Mouse (Mus musculus) intestine, postnatal 0 days (tissue): ENCODE data around the gene Prss21. TPM values are rescaled to one million over a fixed set of nuclear protein-coding genes. Genes with fewer than 3 reads are reported as not detected.

Source experiments
- ATAC-seq: fragments of 200-750 bp; cut with Nextera tagmentation; 2 replicates; pipeline ENCODE4 v1.8.0; 2017; ENCODE audit warnings: mild to moderate bottlenecking, moderate TSS enrichment, moderate library complexity
- H3K27ac ChIP-seq: fragments of 300-500 bp; sonication (generic); 2 replicates; pipeline ENCODE4 v1.5.1; 2014; ENCODE audit warnings: mild to moderate bottlenecking, low read depth, low read length, moderate library complexity
- H3K27me3 ChIP-seq: fragments of 300-500 bp; sonication (generic); replicated peaks from 2 replicates; pipeline ENCODE4 v1.6.1; 2014; ENCODE audit warnings: low read length, mixed read lengths; ENCODE audit not compliant: control insufficient read depth, insufficient read depth
- H3K36me3 ChIP-seq: fragments of 300-500 bp; sonication (generic); 2 replicates; pipeline ENCODE4 v1.6.1; 2014; ENCODE audit warnings: mild to moderate bottlenecking, moderate library complexity; ENCODE audit not compliant: control insufficient read depth, insufficient read depth
- H3K4me1 ChIP-seq: fragments of 300-500 bp; sonication (generic); replicated peaks from 2 replicates; pipeline ENCODE4 v1.6.1; 2014; ENCODE audit warnings: antibody characterized with exemption, low read length, mixed read lengths; ENCODE audit not compliant: control insufficient read depth, insufficient read depth
- H3K4me2 ChIP-seq: fragments of 300-500 bp; sonication (generic); replicated peaks from 2 replicates; pipeline ENCODE4 v1.6.1; 2014; ENCODE audit warnings: low read depth, mild to moderate bottlenecking, moderate library complexity
- H3K4me3 ChIP-seq: fragments of 300-500 bp; sonication (generic); 2 replicates; pipeline ENCODE4 v1.5.1; 2014; ENCODE audit warnings: low read depth, low read length
- H3K9ac ChIP-seq: fragments of 300-500 bp; sonication (generic); 2 replicates; pipeline ENCODE4 v1.6.1; 2014; ENCODE audit warnings: mild to moderate bottlenecking, low read depth, low read length
- H3K9me3 ChIP-seq: fragments of 300-500 bp; sonication (generic); 2 replicates; pipeline ENCODE4 v1.6.1; 2016; ENCODE audit warnings: mixed run types; ENCODE audit not compliant: control insufficient read depth
- CTCF ChIP-seq: sonication (generic); IDR thresholded peaks from 2 replicates; pipeline ENCODE4 v1.5.1; 2016; ENCODE audit warnings: low read depth, mild to moderate bottlenecking, control low read depth, antibody characterized with exemption, moderate library complexity
- WGBS: fragments of 180-500 bp; shearing (Covaris S2); extraction: QIAGEN DNeasy Blood & Tissue Kit; methylation state at CpG from one replicate; pipeline ENCODE4 v1.1.7; 2014; 5-methylcytosine and 5-hydroxymethylcytosine counted together
- polyA plus RNA-seq: library from polyadenylated mRNA; unstranded; fragments of >200 nt; fragmentation: Nextera tagmentation; extraction: Ambion mirVana; gene quantifications from 2 replicates; pipeline ENCODE4 v1.2.1, GENCODE M21; 2015

Prss21 gene
- polyA plus RNA-seq, 1 experiment from 2014 or later: not detected

DNA sequence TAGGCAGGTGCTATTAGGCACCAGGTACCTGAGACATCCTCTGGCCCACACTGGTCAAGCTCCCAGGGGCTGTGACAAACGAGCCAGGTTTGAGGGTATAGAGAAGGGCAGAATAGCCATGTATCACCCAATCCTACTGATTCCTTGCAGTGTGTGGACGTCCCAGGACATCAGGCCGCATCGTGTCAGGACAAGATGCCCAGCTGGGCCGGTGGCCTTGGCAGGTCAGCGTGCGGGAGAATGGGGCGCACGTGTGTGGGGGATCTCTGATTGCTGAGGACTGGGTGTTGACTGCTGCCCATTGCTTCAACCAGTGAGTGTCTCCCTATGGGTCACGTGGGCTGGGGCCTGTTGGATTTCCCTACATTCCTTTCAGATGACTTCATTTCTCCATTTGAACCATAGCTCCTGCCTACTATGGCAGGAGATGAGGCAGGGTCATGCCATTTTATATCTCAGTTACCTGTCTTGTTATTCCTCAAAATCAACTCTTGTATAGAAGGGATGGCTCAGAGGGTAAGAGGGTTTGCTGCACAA, 13.6 kb upstream of the Prss21 start:
- WGBS: 74% methylated on average over 10 of the region's 10 CpGs
- TF ChIP-seq CTCF: no peak
- Histone ChIP-seq H3K4me3 (no peak overlapping the region), H3K9ac (no peak overlapping the region), H3K27me3 (no peaks in the 10 kb centered on the region), H3K36me3 (no peaks in the 10 kb centered on the region), H3K4me2 (peak overlapping the region; percentile 14; the same call in 1 of the 2 replicates), H3K4me1 (no peaks in the 10 kb centered on the region), H3K27ac (no peak overlapping the region), H3K9me3 (no peaks in the 10 kb centered on the region)
- no peak for ATAC-seq

DNA sequence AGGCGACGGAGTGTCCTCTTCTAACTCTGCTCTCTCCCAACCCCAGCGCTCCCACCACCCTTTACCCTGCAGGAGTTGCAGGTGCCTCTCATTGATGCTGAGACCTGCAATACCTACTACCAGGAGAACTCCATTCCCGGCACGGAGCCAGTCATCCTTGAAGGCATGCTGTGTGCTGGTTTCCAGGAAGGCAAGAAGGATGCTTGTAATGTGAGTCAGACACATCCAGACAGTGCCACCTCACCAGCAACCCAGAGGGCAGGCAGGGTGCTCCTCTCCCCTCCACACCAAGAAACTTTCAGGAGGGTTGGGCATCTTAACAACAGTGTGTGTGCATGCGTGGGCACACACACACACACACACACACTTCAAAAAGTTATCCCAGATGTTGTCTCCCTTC, 10.7 kb upstream of the Prss21 start:
- ATAC-seq: no peak
- Histone ChIP-seq H3K36me3 (no peaks in the 10 kb centered on the region), H3K9ac (no peak overlapping the region), H3K4me3 (no peak overlapping the region), H3K27me3 (no peaks in the 10 kb centered on the region), H3K4me2 (no peak overlapping the region), H3K9me3 (no peaks in the 10 kb centered on the region), H3K4me1 (no peaks in the 10 kb centered on the region), H3K27ac (no peak overlapping the region)
- 89% methylated on average over 6 of the region's 6 CpGs for WGBS
- no peak for TF ChIP-seq CTCF

DNA sequence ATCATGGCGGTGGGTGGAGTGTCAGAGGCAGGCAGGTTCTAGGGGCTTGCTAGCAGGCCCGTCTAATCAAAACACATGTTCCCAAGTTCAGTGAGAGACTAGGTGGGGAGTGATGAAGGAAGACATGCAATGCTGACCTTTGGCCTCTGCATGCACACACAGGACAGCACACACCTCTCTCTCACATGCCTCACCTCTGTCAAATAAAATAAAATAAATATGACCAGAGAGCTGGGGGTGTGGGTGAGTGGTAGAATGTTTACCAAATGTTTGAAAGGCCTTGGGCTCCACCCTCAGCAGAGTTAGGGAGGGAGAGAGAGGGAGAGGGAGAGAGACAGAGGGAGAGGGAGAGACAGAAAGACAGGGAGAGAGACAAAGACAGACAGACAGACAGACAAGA, 9.9 kb upstream of the Prss21 start:
- H3K9ac ChIP-seq: no peak overlapping the region
- H3K36me3 ChIP-seq: no peaks in the 10 kb centered on the region
- H3K4me2 ChIP-seq: no peak overlapping the region
- no peak for TF ChIP-seq CTCF
- H3K27me3 ChIP-seq: no peaks in the 10 kb centered on the region
- WGBS: 39% methylated on average over 2 of the region's 2 CpGs
- no peak overlapping the region for H3K4me3 ChIP-seq
- H3K4me1 ChIP-seq: no peaks in the 10 kb centered on the region
- no peaks in the 10 kb centered on the region for H3K9me3 ChIP-seq
- H3K27ac ChIP-seq: no peak overlapping the region
- no peak for ATAC-seq

DNA sequence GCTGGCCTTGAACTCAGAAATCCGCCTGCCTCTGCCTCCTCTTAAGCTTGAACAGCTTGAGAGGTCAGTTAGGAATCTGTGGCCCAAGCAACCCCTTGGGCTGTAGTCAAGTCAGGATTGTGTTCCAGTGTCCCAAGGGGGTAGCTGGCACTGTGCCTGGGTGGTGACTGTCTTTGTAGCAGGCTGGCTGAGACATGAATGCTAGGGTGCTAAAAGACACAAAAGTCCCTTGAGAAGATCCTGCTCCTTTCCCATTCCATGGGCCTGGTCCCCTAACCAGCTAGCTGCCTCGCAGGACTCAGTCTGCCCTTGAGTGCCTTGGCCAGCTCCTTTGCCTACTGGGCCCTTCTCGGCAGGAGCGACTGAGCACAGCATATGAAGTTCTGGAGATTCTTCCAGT, 4.9 kb upstream of the Prss21 start:
- H3K4me3 ChIP-seq: no peak overlapping the region
- no peaks in the 10 kb centered on the region for H3K4me1 ChIP-seq
- no peak for ATAC-seq
- no peaks in the 10 kb centered on the region for H3K36me3 ChIP-seq
- no peak for TF ChIP-seq CTCF
- H3K9me3 ChIP-seq: no peaks in the 10 kb centered on the region
- 85% methylated on average over 4 of the region's 4 CpGs for WGBS
- H3K27me3 ChIP-seq: no peaks in the 10 kb centered on the region
- H3K27ac ChIP-seq: no peak overlapping the region
- no peak overlapping the region for H3K9ac ChIP-seq
- H3K4me2 ChIP-seq: no peak overlapping the region

DNA sequence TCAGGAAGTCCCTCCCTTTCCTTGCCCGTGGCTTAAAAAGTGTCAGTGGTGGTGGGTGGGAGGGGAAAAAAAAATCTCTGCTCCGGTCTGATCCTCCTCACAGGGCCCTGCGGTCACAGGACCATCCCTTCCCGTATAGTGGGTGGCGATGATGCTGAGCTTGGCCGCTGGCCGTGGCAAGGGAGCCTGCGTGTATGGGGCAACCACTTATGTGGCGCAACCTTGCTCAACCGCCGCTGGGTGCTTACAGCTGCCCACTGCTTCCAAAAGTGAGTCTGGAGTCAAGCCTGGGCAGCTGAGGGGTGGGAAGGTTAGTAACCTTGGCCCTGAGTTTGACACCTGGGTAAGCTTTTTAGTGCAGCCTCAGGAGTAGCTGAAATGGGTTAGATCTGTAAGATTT, 657 bp downstream of the Prss21 start:
- no peaks in the 10 kb centered on the region for H3K36me3 ChIP-seq
- no peak overlapping the region for H3K9ac ChIP-seq
- H3K4me3 ChIP-seq: no peak overlapping the region
- no peak for TF ChIP-seq CTCF
- H3K27ac ChIP-seq: no peak overlapping the region
- no peaks in the 10 kb centered on the region for H3K27me3 ChIP-seq
- H3K4me2 ChIP-seq: no peak overlapping the region
- no peak for ATAC-seq
- WGBS: 90% methylated on average over 11 of the region's 11 CpGs
- no peaks in the 10 kb centered on the region for H3K4me1 ChIP-seq
- H3K9me3 ChIP-seq: no peaks in the 10 kb centered on the region

DNA sequence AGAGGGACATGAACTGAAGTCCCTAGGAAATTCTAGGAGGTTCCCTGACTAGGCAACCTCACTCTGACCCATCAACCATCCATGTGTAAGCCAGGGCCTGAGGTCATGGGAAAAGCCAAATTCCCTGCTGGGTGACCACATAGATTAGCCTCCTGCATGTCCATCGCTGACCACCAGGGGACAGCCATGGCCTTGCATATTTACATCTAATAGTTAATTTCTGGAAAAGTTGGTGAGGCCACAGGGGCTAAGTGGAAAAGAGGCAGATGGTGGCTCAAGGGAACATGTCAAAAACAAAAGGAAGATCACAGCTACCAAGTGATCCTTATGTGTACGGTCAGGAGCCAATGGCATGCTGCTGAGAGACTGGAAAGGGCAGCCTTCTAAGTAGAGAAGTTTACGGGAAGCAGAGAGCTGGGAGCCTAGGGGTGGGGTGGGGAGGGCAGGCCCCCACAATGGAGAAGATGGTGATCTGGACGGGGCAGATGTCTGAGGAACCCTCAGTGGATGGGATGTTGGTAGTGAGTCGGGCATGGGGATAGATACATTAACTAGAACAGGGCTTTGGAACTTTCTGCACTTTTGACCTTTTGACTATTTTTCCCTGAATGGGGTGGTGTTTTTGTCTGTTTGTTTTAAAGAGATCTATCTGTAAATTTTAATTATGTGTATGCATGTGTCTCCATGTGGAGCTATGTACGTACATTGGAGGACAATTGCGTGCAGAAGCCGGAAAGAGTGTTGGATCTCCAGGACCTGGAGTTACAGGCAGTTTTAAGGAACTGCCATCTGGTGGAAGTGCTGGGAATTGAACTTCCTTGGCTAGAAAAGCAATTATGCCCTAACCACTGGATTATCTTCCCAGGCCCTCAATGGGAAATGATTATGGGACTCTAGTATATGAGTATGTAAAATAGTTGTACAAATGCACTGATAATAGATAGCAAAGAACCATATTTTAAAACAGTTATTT, 6.3 kb downstream of the Prss21 start:
- WGBS: 41% methylated on average over 8 of the region's 8 CpGs
- no peaks in the 10 kb centered on the region for H3K4me1 ChIP-seq
- H3K27me3 ChIP-seq: no peaks in the 10 kb centered on the region
- 0 out of 2 replicates have a peak, but pooled peaks have one; percentile 35 for ATAC-seq
- no peak overlapping the region for H3K4me3 ChIP-seq
- TF ChIP-seq CTCF: peak; percentile 93
- H3K36me3 ChIP-seq: no peaks in the 10 kb centered on the region
- no peak overlapping the region for H3K9ac ChIP-seq
- H3K9me3 ChIP-seq: no peaks in the 10 kb centered on the region
- H3K27ac ChIP-seq: no peak overlapping the region
- H3K4me2 ChIP-seq: no peak overlapping the region
